Mouse (Mus musculus): ENCODE measurements around the gene Gss. TPM values are rescaled to one million over a fixed set of nuclear protein-coding genes. Genes with fewer than 3 reads are reported as not detected.

Gss gene
- polyA plus RNA-seq, 1 experiment = 85.3 TPM

DNA sequence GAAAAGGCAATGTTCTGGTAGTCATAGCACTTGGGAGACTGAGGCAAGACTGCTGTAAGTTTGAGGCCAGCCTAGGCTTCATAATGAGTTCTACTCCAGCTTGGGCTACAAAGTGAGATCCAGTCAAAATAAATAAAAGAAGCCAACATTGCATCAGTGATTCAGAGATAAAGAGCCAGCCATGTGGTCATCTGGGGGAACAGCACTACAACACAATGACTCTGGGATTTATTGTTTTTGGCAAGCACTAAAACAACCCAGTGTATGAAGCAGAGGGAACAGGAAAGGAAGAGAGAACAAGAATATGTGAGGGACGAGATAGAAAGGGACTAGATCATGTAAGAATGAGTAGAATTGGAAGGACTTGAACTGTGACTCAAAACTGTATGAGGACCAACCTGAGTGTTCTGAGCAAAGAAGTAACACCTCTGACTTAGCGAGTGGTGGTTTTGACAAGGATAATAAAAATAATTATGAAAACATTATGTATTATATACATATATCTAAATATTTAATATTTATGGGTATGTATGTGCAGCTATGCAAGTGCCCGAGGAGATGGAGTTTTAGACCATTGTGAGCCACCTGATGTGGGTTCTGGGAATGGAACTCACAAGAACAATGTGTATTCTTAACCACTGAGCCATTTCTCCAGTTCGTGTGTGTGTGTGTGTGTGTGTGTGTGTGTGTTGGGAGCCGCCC is 54.7 kb downstream of the Gss start:
- Histone ChIP-seq H3K36me3 (ENCODE audit: control insufficient read depth, insufficient read depth, low read length) (no peaks in the 10 kb centered on the region), H3K4me3 (ENCODE audit: low read depth, low read length) (no peak overlapping the region), H3K4me1 (ENCODE audit: control insufficient read depth, insufficient read depth, insufficient read length, low read length) (peaks cover 3% of the 10 kb centered on the region; the same call in 1 of the 2 replicates), H3K27me3 (ENCODE audit: control insufficient read depth, insufficient read depth, low read length) (no peaks in the 10 kb centered on the region), H3K27ac (ENCODE audit: insufficient read depth, low read depth, low read length) (no peak overlapping the region)
- TF ChIP-seq POLR2A (IDR thresholded peaks at IDR 0.05; ENCODE audit: low read depth, low read length) (no peak), CTCF (IDR thresholded peaks at IDR 0.05; ENCODE audit: extremely low read depth, insufficient read length, insufficient replicate concordance, low read depth, low read length) (no peak)
- WGBS = 65% methylated on average over 5 of the region's 5 CpGs

DNA sequence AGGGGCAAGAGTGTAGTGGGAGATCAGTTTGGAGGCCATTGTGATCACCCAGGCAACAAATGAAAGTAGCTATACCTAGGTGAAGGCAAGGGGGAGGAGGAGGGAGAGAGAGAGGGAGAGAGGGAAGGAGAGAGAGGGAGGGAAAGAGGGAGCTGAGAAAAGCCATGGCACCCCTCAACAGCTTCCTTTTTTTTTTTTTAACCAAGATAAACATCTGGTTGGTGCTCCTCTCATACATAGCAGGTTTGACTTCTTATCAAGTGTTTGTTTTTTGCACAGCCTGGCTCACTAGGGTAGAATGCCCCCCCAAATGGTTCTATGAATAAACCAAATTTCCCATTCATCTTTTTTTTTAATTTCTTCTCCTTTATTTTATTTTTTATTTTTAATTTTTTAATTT is 56.3 kb downstream of the Gss start:
- Histone ChIP-seq H3K4me1 (ENCODE audit: control insufficient read depth, insufficient read depth, insufficient read length, low read length) (peaks cover 3% of the 10 kb centered on the region; the same call in 1 of the 2 replicates), H3K4me3 (ENCODE audit: low read depth, low read length) (no peak overlapping the region), H3K27me3 (ENCODE audit: control insufficient read depth, insufficient read depth, low read length) (no peaks in the 10 kb centered on the region), H3K36me3 (ENCODE audit: control insufficient read depth, insufficient read depth, low read length) (peaks cover 2% of the 10 kb centered on the region; the same call in 1 of the 2 replicates), H3K27ac (ENCODE audit: insufficient read depth, low read depth, low read length) (no peak overlapping the region)
- TF ChIP-seq POLR2A (IDR thresholded peaks at IDR 0.05; ENCODE audit: low read depth, low read length) (no peak), CTCF (IDR thresholded peaks at IDR 0.05; ENCODE audit: extremely low read depth, insufficient read length, insufficient replicate concordance, low read depth, low read length) (no peak)

DNA sequence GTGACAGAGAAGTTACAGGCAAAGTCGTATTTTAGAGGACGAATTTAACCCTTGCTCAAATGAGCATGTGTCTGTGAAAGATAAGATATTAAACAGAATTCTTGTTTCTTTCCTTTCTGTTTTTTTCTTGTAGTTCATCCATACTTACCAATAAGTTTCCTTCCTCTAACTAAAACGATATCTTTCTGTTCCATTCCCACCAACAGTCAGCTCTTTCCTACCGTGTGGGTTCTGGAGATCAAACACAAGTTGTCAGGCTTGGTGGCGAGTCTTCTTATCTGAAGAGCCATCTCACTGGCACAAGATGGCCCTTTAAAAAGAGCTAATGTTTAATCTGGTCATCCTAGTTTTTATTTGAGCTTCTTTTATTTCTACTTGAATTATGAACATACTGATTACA is 65.2 kb downstream of the Gss start:
- WGBS = 55% methylated on average over 5 of the region's 5 CpGs
- TF ChIP-seq POLR2A (IDR thresholded peaks at IDR 0.05; ENCODE audit: low read depth, low read length) (no peak), CTCF (IDR thresholded peaks at IDR 0.05; ENCODE audit: extremely low read depth, insufficient read length, insufficient replicate concordance, low read depth, low read length) (no peak)

DNA sequence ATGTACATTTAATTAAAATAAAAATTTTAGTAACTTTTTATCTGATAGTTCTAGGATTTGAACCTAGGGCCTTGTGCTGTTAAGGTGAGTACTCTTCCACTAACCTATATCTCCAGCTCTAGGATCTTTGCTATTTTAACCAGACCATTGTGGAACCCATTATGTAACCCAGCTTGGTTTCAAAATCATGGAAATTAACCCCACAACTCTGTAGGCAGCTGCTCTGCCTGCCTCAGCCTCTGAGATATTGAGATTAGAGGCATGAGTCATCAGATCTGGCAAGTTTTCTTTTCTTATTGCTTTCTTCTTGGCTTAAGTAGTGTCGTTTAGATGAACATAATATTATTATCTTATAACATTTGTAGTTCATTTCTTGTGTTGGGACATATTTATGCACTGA is 68.2 kb downstream of the Gss start:
- WGBS = 16% methylated on average over 1 of the region's 1 CpGs
- TF ChIP-seq CTCF (IDR thresholded peaks at IDR 0.05; ENCODE audit: extremely low read depth, insufficient read length, insufficient replicate concordance, low read depth, low read length) = no peak
- TF ChIP-seq POLR2A (IDR thresholded peaks at IDR 0.05; ENCODE audit: low read depth, low read length) = no peak
- H3K36me3 ChIP-seq (ENCODE audit: control insufficient read depth, insufficient read depth, low read length) = 0 out of 2 replicates have a peak, but pooled peaks cover 3% of the 10 kb centered on the region
- H3K27ac ChIP-seq (ENCODE audit: insufficient read depth, low read depth, low read length) = no peak overlapping the region
- H3K4me3 ChIP-seq (ENCODE audit: low read depth, low read length) = no peak overlapping the region
- H3K4me1 ChIP-seq (ENCODE audit: control insufficient read depth, insufficient read depth, insufficient read length, low read length) = 0 out of 2 replicates have a peak, but pooled peaks cover 2% of the 10 kb centered on the region
- no peaks in the 10 kb centered on the region for H3K27me3 ChIP-seq (ENCODE audit: control insufficient read depth, insufficient read depth, low read length)

More for the DNA sequence above, 65.2 kb downstream of the Gss start:
- H3K4me3 ChIP-seq (ENCODE audit: low read depth, low read length) = no peak overlapping the region
- H3K36me3 ChIP-seq (ENCODE audit: control insufficient read depth, insufficient read depth, low read length) = peaks cover 5% of the 10 kb centered on the region; the same call in 1 of the 2 replicates
- H3K27ac ChIP-seq (ENCODE audit: insufficient read depth, low read depth, low read length) = no peak overlapping the region
- H3K4me1 ChIP-seq (ENCODE audit: control insufficient read depth, insufficient read depth, insufficient read length, low read length) = 0 out of 2 replicates have a peak, but pooled peaks cover 2% of the 10 kb centered on the region
- no peaks in the 10 kb centered on the region for H3K27me3 ChIP-seq (ENCODE audit: control insufficient read depth, insufficient read depth, low read length)

GRCm38 (mm10) chr2:155523706-155524105 is 68.9 kb downstream of the Gss start:
- WGBS = 77% methylated on average over 5 of the region's 5 CpGs
- peaks cover 5% of the 10 kb centered on the region; the same call in 1 of the 2 replicates for H3K4me1 ChIP-seq (ENCODE audit: control insufficient read depth, insufficient read depth, insufficient read length, low read length)

DNA sequence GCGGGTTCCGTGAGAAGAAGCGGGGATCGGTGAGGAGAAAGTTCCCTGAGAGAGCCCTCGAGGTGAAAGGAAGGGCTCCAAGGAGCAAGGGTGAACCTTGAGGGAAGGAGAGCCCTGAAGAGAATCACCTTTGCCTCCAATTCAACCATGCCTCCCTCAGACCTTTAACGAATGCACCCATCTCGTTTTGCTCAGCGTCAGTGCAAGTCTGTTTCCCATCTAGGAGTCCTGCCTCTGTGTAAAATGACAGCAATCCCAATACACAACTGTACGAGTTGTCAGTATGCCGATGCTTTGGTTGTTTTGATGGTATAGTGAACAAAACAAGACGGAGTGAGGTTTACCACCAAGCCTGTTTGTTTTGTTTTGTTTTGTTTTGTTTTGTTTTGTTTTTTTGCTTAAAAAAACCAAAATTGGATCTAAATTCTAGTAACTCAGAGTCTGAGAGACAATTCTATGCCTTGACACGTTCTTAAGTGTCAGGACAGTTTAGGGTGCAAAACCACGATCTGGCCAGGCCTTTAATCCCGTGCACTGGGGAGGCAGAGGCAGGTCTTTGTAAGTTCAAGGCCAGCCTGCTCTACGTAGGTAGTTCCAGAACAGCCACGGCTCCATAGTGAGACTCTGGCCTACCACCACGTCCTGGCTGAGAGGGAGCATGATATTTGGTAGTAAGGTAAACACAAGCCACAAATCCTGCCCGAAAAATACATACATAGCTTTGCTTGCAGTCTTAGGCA is 73.9 kb downstream of the Gss start:
- no peaks in the 10 kb centered on the region for H3K36me3 ChIP-seq (ENCODE audit: control insufficient read depth, insufficient read depth, low read length)
- peaks cover 6% of the 10 kb centered on the region for H3K4me1 ChIP-seq (ENCODE audit: control insufficient read depth, insufficient read depth, insufficient read length, low read length)
- TF ChIP-seq POLR2A (IDR thresholded peaks at IDR 0.05; ENCODE audit: low read depth, low read length) (no peak), CTCF (IDR thresholded peaks at IDR 0.05; ENCODE audit: extremely low read depth, insufficient read length, insufficient replicate concordance, low read depth, low read length) (no peak)
- WGBS = 10% methylated on average over 18 of the region's 18 CpGs
- H3K27me3 ChIP-seq (ENCODE audit: control insufficient read depth, insufficient read depth, low read length) = no peaks in the 10 kb centered on the region
- peak overlapping the region; percentile 19; the same call in 1 of the 2 replicates for H3K27ac ChIP-seq (ENCODE audit: insufficient read depth, low read depth, low read length)
- peak overlapping the region; percentile 78 for H3K4me3 ChIP-seq (ENCODE audit: low read depth, low read length)

More at GRCm38 (mm10) chr2:155523706-155524105, 68.9 kb downstream of the Gss start:
- TF ChIP-seq POLR2A (IDR thresholded peaks at IDR 0.05; ENCODE audit: low read depth, low read length) = no peak
- TF ChIP-seq CTCF (IDR thresholded peaks at IDR 0.05; ENCODE audit: extremely low read depth, insufficient read length, insufficient replicate concordance, low read depth, low read length) = no peak
- H3K36me3 ChIP-seq (ENCODE audit: control insufficient read depth, insufficient read depth, low read length) = 0 out of 2 replicates have a peak, but pooled peaks cover 3% of the 10 kb centered on the region
- H3K4me3 ChIP-seq (ENCODE audit: low read depth, low read length) = no peak overlapping the region
- H3K27ac ChIP-seq (ENCODE audit: insufficient read depth, low read depth, low read length) = no peak overlapping the region
- no peaks in the 10 kb centered on the region for H3K27me3 ChIP-seq (ENCODE audit: control insufficient read depth, insufficient read depth, low read length)

All from small intestine, adult 2 months (tissue).